Mouse (Mus musculus): ENCODE measurements around the gene Numb. TPM values are rescaled to one million over a fixed set of nuclear protein-coding genes. Genes with fewer than 3 reads are reported as not detected.

The Numb gene
- polyA plus RNA-seq, 1 experiment from 2014 or later: 37.3 TPM

GRCm38 (mm10) chr12:83780181-83780580 is 141.6 kb downstream of the Numb start:
- Histone ChIP-seq H3K27me3 (no peaks in the 10 kb centered on the region), H3K9me3 (replicated peaks) (no peaks in the 10 kb centered on the region), H3K4me2 (replicated peaks) (no peak overlapping the region), H3K27ac (replicated peaks) (no peak overlapping the region), H3K9ac (no peak overlapping the region), H3K4me3 (replicated peaks) (no peak overlapping the region), H3K4me1 (no peaks in the 10 kb centered on the region), H3K36me3 (no peaks in the 10 kb centered on the region)
- no peak for ATAC-seq (ENCODE audit: insufficient number of reproducible peaks, low FRiP score, low TSS enrichment, low read depth)
- WGBS: 87% methylated on average over 3 of the region's 3 CpGs

GRCm38 (mm10) chr12:83776766-83777165 is 145.0 kb downstream of the Numb start:
- no peaks in the 10 kb centered on the region for H3K4me1 ChIP-seq
- H3K4me2 ChIP-seq (replicated peaks): no peak overlapping the region
- no peak overlapping the region for H3K27ac ChIP-seq (replicated peaks)
- H3K36me3 ChIP-seq: no peaks in the 10 kb centered on the region
- WGBS: 83% methylated on average over 7 of the region's 7 CpGs
- no peaks in the 10 kb centered on the region for H3K27me3 ChIP-seq
- no peak overlapping the region for H3K4me3 ChIP-seq (replicated peaks)
- H3K9ac ChIP-seq: no peak overlapping the region
- H3K9me3 ChIP-seq (replicated peaks): no peaks in the 10 kb centered on the region
- no peak for ATAC-seq (ENCODE audit: insufficient number of reproducible peaks, low FRiP score, low TSS enrichment, low read depth)

- Histone ChIP-seq H3K27ac (replicated peaks) (no peak overlapping the region), H3K4me2 (replicated peaks) (no peak overlapping the region), H3K4me1 (peaks cover 3% of the 10 kb centered on the region), H3K36me3 (no peaks in the 10 kb centered on the region), H3K4me3 (replicated peaks) (no peak overlapping the region), H3K9me3 (replicated peaks) (no peaks in the 10 kb centered on the region), H3K9ac (no peak overlapping the region), H3K27me3 (no peaks in the 10 kb centered on the region)
- 78% methylated on average over 12 of the region's 12 CpGs for WGBS
- no peak for ATAC-seq (ENCODE audit: insufficient number of reproducible peaks, low FRiP score, low TSS enrichment, low read depth)
These were observed 146.1 kb downstream of the Numb start for GRCm38 (mm10) chr12:83775621-83776020.

GRCm38 (mm10) chr12:83770418-83771256 is 151.1 kb downstream of the Numb start:
- WGBS: 4% methylated on average over 25 of the region's 25 CpGs
- no peak for ATAC-seq (ENCODE audit: insufficient number of reproducible peaks, low FRiP score, low TSS enrichment, low read depth)
- no peak overlapping the region for H3K9ac ChIP-seq
- peak overlapping the region; percentile 42 for H3K4me2 ChIP-seq (replicated peaks)
- no peaks in the 10 kb centered on the region for H3K9me3 ChIP-seq (replicated peaks)
- no peaks in the 10 kb centered on the region for H3K36me3 ChIP-seq
- H3K4me3 ChIP-seq (replicated peaks): peak overlapping the region; percentile 2; the same call in 1 of the 2 replicates
- peak overlapping the region; percentile 34; the same call in 1 of the 2 replicates for H3K27ac ChIP-seq (replicated peaks)
- no peaks in the 10 kb centered on the region for H3K27me3 ChIP-seq
- H3K4me1 ChIP-seq: peaks cover 51% of the 10 kb centered on the region

GRCm38 (mm10) chr12:83768235-83768899 is 153.4 kb downstream of the Numb start:
- H3K27me3 ChIP-seq: no peaks in the 10 kb centered on the region
- H3K27ac ChIP-seq (replicated peaks): peak overlapping the region; percentile 44
- no peaks in the 10 kb centered on the region for H3K36me3 ChIP-seq
- 67% methylated on average over 14 of the region's 14 CpGs for WGBS
- no peak overlapping the region for H3K9ac ChIP-seq
- ATAC-seq (ENCODE audit: insufficient number of reproducible peaks, low FRiP score, low TSS enrichment, low read depth): no peak
- no peak overlapping the region for H3K4me3 ChIP-seq (replicated peaks)
- peaks cover 60% of the 10 kb centered on the region for H3K4me1 ChIP-seq
- no peaks in the 10 kb centered on the region for H3K9me3 ChIP-seq (replicated peaks)
- no peak overlapping the region for H3K4me2 ChIP-seq (replicated peaks)

- Histone ChIP-seq H3K36me3 (no peaks in the 10 kb centered on the region), H3K4me2 (replicated peaks) (no peak overlapping the region), H3K27me3 (no peaks in the 10 kb centered on the region), H3K27ac (replicated peaks) (peak overlapping the region; percentile 44), H3K4me1 (peaks cover 65% of the 10 kb centered on the region), H3K9ac (no peak overlapping the region), H3K4me3 (replicated peaks) (no peak overlapping the region), H3K9me3 (replicated peaks) (no peaks in the 10 kb centered on the region)
- ATAC-seq (ENCODE audit: insufficient number of reproducible peaks, low FRiP score, low TSS enrichment, low read depth): peak; percentile 20; the same call in 1 of the 2 replicates
- 71% methylated on average over 9 of the region's 9 CpGs for WGBS
These were observed 153.9 kb downstream of the Numb start for GRCm38 (mm10) chr12:83767833-83768232.

GRCm38 (mm10) chr12:83765965-83766603 is 155.7 kb downstream of the Numb start:
- no peak overlapping the region for H3K4me2 ChIP-seq (replicated peaks)
- no peak overlapping the region for H3K9ac ChIP-seq
- no peaks in the 10 kb centered on the region for H3K27me3 ChIP-seq
- peak; percentile 15; the same call in 1 of the 2 replicates for ATAC-seq (ENCODE audit: insufficient number of reproducible peaks, low FRiP score, low TSS enrichment, low read depth)
- whole genome bisulfite sequencing: 52% methylated on average over 13 of the region's 13 CpGs
- H3K36me3 ChIP-seq: no peaks in the 10 kb centered on the region
- no peak overlapping the region for H3K4me3 ChIP-seq (replicated peaks)
- peaks cover 71% of the 10 kb centered on the region for H3K4me1 ChIP-seq
- no peak overlapping the region; the same call in 1 of the 2 replicates for H3K27ac ChIP-seq (replicated peaks)
- no peaks in the 10 kb centered on the region for H3K9me3 ChIP-seq (replicated peaks)

- H3K9ac ChIP-seq: no peak overlapping the region
- no peak for ATAC-seq (ENCODE audit: insufficient number of reproducible peaks, low FRiP score, low TSS enrichment, low read depth)
- H3K9me3 ChIP-seq (replicated peaks): no peaks in the 10 kb centered on the region
- H3K4me3 ChIP-seq (replicated peaks): peak overlapping the region; percentile 40
- H3K4me1 ChIP-seq: peaks cover 57% of the 10 kb centered on the region
- no peaks in the 10 kb centered on the region for H3K27me3 ChIP-seq
- no peaks in the 10 kb centered on the region for H3K36me3 ChIP-seq
- H3K4me2 ChIP-seq (replicated peaks): peak overlapping the region; percentile 65
- 0 out of 2 replicates have a peak overlapping the region, but pooled peaks have one; percentile 80 for H3K27ac ChIP-seq (replicated peaks)
- 56% methylated on average over 10 of the region's 10 CpGs for WGBS
These were observed 157.2 kb downstream of the Numb start for GRCm38 (mm10) chr12:83764519-83764918.

GRCm38 (mm10) chr12:83764044-83764365 is 157.7 kb downstream of the Numb start:
- Histone ChIP-seq H3K36me3 (no peaks in the 10 kb centered on the region), H3K9ac (no peak overlapping the region), H3K4me2 (replicated peaks) (peak overlapping the region; percentile 65), H3K9me3 (replicated peaks) (no peaks in the 10 kb centered on the region), H3K4me1 (peaks cover 53% of the 10 kb centered on the region), H3K27me3 (no peaks in the 10 kb centered on the region), H3K27ac (replicated peaks) (peak overlapping the region; percentile 80), H3K4me3 (replicated peaks) (peak overlapping the region; percentile 40)
- no peak for ATAC-seq (ENCODE audit: insufficient number of reproducible peaks, low FRiP score, low TSS enrichment, low read depth)
- 5% methylated on average over 14 of the region's 14 CpGs for WGBS

- H3K9me3 ChIP-seq (replicated peaks): no peaks in the 10 kb centered on the region
- peak within 1 kb of the TSS; percentile 80 for H3K27ac ChIP-seq (replicated peaks)
- H3K4me3 ChIP-seq (replicated peaks): peak within 1 kb of the TSS; percentile 40
- peak; percentile 16; the same call in 1 of the 2 replicates for ATAC-seq (ENCODE audit: insufficient number of reproducible peaks, low FRiP score, low TSS enrichment, low read depth)
- peak within 1 kb of the TSS; percentile 65 for H3K4me2 ChIP-seq (replicated peaks)
- H3K27me3 ChIP-seq: no peaks in the 10 kb centered on the region
- WGBS: 8% methylated on average over 29 of the region's 31 CpGs
- peak within 1 kb of the TSS; percentile 21; the same call in 1 of the 2 replicates for H3K9ac ChIP-seq
- peaks cover 47% of the 10 kb centered on the region for H3K4me1 ChIP-seq
- H3K36me3 ChIP-seq: no peaks in the 10 kb centered on the region
These were observed 158.3 kb downstream of the Numb start, which contains the start of gene Papln for GRCm38 (mm10) chr12:83763311-83764043. Gene Papln, plus strand, starts transcription at chr12:83763634.

Data from embryonic facial prominence, embryonic 15.5 days (tissue).